Comparison of ENCODE assay signal across 9 mouse cellular contexts in genomic region chr13:54884709-54885460, GRCm38 (mm10).
A peak's percentile ranks its signal among the peaks of the same experiment; 100 is the strongest.
DNase-seq lines count a peak whose midpoint lies in the region; ATAC-seq and TF ChIP-seq lines count a peak whose summit lies in the region.
"Had no signal": no experiment of that assay in that cellular context is flagged by ENCODE, and none has a peak within 500 bp of the region (broad histone marks: within the 10 kb centered on the region; RNA-seq: fewer than 3 reads in every experiment).

No protein-coding gene starts in this region.

- no peak overlapping the region for H3K4me2 ChIP-seq in forebrain, postnatal 0 days (ENCODE audit: low read depth)
- H3K4me2 ChIP-seq in midbrain, embryonic 13.5 days (replicated peaks) = no peak overlapping the region
- H3K4me2 ChIP-seq: liver, embryonic 13.5 days had no signal

- no peaks in the 10 kb centered on the region for H3K9me3 ChIP-seq in forebrain, postnatal 0 days (ENCODE audit: low read length)
- no peaks in the 10 kb centered on the region for H3K9me3 ChIP-seq in midbrain, embryonic 13.5 days
- H3K9me3 ChIP-seq: liver, embryonic 13.5 days had no signal

- no peak for TF ChIP-seq CTCF in forebrain, postnatal 0 days (IDR thresholded peaks at IDR 0.05; ENCODE audit: low read depth)

- no peak overlapping the region for H3K4me3 ChIP-seq in forebrain, postnatal 0 days (ENCODE audit: low read depth, low read length)
- no peak overlapping the region for H3K4me3 ChIP-seq in midbrain, embryonic 13.5 days (replicated peaks)
- H3K4me3 ChIP-seq: liver, embryonic 13.5 days had no signal

- H3K9ac ChIP-seq in forebrain, postnatal 0 days = no peak overlapping the region
- no peak overlapping the region for H3K9ac ChIP-seq in midbrain, embryonic 13.5 days (replicated peaks)
- H3K9ac ChIP-seq: liver, embryonic 13.5 days had no signal

- H3K27ac ChIP-seq in forebrain, postnatal 0 days (ENCODE audit: low read depth, low read length) = peak overlapping the region; percentile 9; the same call in 1 of the 2 replicates
- peak overlapping the region; percentile 84 for H3K27ac ChIP-seq in midbrain, embryonic 13.5 days
- H3K27ac ChIP-seq: liver, embryonic 13.5 days had no signal

- peak; percentile 43 to 49 for DNase-seq in left cerebral cortex, adult 18-20 months (ENCODE audit: low spot score in 2 of 2)
- DNase-seq in left cerebral cortex, adult 11 months (ENCODE audit: low spot score) = no peak
- peak; percentile 47 for DNase-seq in cerebellum, adult 8-10 months
- peak; percentile 67 for DNase-seq in forebrain, postnatal 0 days
- no peak for DNase-seq in adipocyte (ENCODE audit: low spot score)
- DNase-seq in thymus, postnatal 4 days = no peak
- no peak for DNase-seq in gastrocnemius, adult 18-20 months (ENCODE audit: low spot score)
- DNase-seq: liver, embryonic 13.5 days had no signal

- peak; percentile 18; the same call in 1 of the 2 replicates for ATAC-seq in forebrain, postnatal 0 days
- peak; percentile 59 for ATAC-seq in midbrain, embryonic 13.5 days

- peaks cover 30% of the 10 kb centered on the region for H3K4me1 ChIP-seq in forebrain, postnatal 0 days (ENCODE audit: insufficient read depth)
- peaks cover 59% of the 10 kb centered on the region for H3K4me1 ChIP-seq in midbrain, embryonic 13.5 days (replicated peaks)
- H3K4me1 ChIP-seq: liver, embryonic 13.5 days had no signal

- H3K36me3 ChIP-seq in forebrain, postnatal 0 days (ENCODE audit: insufficient read depth) = no peaks in the 10 kb centered on the region
- H3K36me3 ChIP-seq in midbrain, embryonic 13.5 days = no peaks in the 10 kb centered on the region
- H3K36me3 ChIP-seq: liver, embryonic 13.5 days had no signal

- H3K27me3 ChIP-seq in forebrain, postnatal 0 days (ENCODE audit: insufficient read depth, low read length) = no peaks in the 10 kb centered on the region
- H3K27me3 ChIP-seq in midbrain, embryonic 13.5 days = no peaks in the 10 kb centered on the region

- 16% methylated on average over 14 of the region's 14 CpGs for WGBS in forebrain, postnatal 0 days
- 36% methylated on average over 14 of the region's 14 CpGs for WGBS in midbrain, embryonic 13.5 days

Comparison
In these comparisons a context has a peak if more than half of its experiments do, and no peak if none do; other contexts are left out.
1. DNase-seq: peak in left cerebral cortex, adult 18-20 months (2 of 2), cerebellum, adult 8-10 months (single experiment) and forebrain, postnatal 0 days (single experiment); none in left cerebral cortex, adult 11 months (single experiment), adipocyte (single experiment), thymus, postnatal 4 days (single experiment) and gastrocnemius, adult 18-20 months (single experiment).